Mouse (Mus musculus) brain, embryonic 14.5 days (tissue): ENCODE measurements around the gene Limk2.

Experiments used
- CTCF ChIP-seq: fragments of 200-500 bp; IDR thresholded peaks from 2 replicates; pipeline ENCODE4 v1.5.1; 2012; ENCODE audit warnings: inconsistent platforms, mild to moderate bottlenecking, moderate library complexity, borderline replicate concordance; ENCODE audit not compliant: insufficient read depth, insufficient read length; ENCODE audit errors: extremely low read depth
- POLR2A ChIP-seq: fragments of 200-500 bp; IDR thresholded peaks from 2 replicates; pipeline ENCODE4 v1.6.1; 2012; ENCODE audit warnings: mild to moderate bottlenecking, inconsistent platforms, borderline replicate concordance; ENCODE audit not compliant: poor library complexity, insufficient read depth, insufficient read length, severe bottlenecking; ENCODE audit errors: extremely low read depth

DNA sequence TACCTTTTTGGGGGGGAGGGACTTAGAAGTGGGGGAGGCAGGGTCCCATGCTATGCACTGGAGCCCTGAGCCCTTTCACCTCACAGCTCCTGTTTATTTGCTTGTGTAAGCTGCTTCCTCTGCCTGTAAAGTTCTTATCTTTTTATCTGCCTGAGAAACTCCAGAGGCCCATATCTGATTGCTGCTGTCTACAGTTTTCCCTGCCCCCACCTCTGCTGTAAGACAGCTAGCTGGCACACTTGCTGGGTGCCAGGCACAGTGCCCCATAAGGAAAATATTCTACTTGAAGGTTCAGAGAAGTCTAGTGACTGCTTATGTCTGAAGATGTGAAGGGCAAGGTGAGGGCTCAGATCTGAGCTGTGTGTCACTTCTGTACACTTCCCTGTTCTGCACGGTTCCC lies 95.7 kb downstream of the Limk2 start:
- no peak for TF ChIP-seq POLR2A
- TF ChIP-seq CTCF, result no peak
